Mouse (Mus musculus) heart, embryonic 11.5 days (tissue): ENCODE measurements around the gene Tbc1d16. TPM values are rescaled to one million over a fixed set of nuclear protein-coding genes. Genes with fewer than 3 reads are reported as not detected.
A peak's percentile ranks its signal among the peaks of the same experiment; 100 is the strongest.
"Not testable (repeated sequence)": the region's sequence is repeated elsewhere in the genome, so short reads cannot be mapped to it uniquely, and the experiment has no call there.

Experiments used
- ATAC-seq: fragments of 200-750 bp; cut with Nextera tagmentation; replicated peaks from 2 replicates; pipeline ENCODE4 v1.8.0; 2017; ENCODE audit warnings: moderate library complexity; ENCODE audit not compliant: insufficient number of reproducible peaks, low FRiP score, low TSS enrichment
- H3K27ac ChIP-seq: fragments of 300-500 bp; sonication (generic); 2 replicates; pipeline ENCODE4 v1.5.1; 2014; ENCODE audit warnings: mild to moderate bottlenecking, low read depth, low read length
- H3K27me3 ChIP-seq: fragments of 300-500 bp; sonication (generic); 2 replicates; pipeline ENCODE4 v1.6.1; 2014; ENCODE audit warnings: mild to moderate bottlenecking, low read length, mixed read lengths; ENCODE audit not compliant: control insufficient read depth, insufficient read depth
- H3K36me3 ChIP-seq: fragments of 300-500 bp; sonication (generic); 2 replicates; pipeline ENCODE4 v1.6.1; 2014; ENCODE audit warnings: mild to moderate bottlenecking, low read length, moderate library complexity, mixed read lengths; ENCODE audit not compliant: control insufficient read depth, insufficient read depth
- H3K4me1 ChIP-seq: fragments of 300-500 bp; sonication (generic); 2 replicates; pipeline ENCODE4 v1.6.1; 2014; ENCODE audit warnings: low read length; ENCODE audit not compliant: control insufficient read depth, insufficient read depth
- H3K4me2 ChIP-seq: fragments of 300-500 bp; sonication (generic); 2 replicates; pipeline ENCODE4 v1.6.1; 2014; ENCODE audit warnings: mild to moderate bottlenecking, moderate library complexity
- H3K4me3 ChIP-seq: fragments of 300-500 bp; sonication (generic); 2 replicates; pipeline ENCODE4 v1.5.1; 2014; ENCODE audit warnings: low read depth, low read length
- H3K9ac ChIP-seq: fragments of 300-500 bp; sonication (generic); 2 replicates; pipeline ENCODE4 v1.6.1; 2014; ENCODE audit warnings: mild to moderate bottlenecking, low read depth, low read length, moderate library complexity
- H3K9me3 ChIP-seq: fragments of 300-500 bp; sonication (generic); replicated peaks from 2 replicates; pipeline ENCODE4 v1.6.1; 2016; ENCODE audit warnings: low read length; ENCODE audit not compliant: control insufficient read depth
- WGBS: fragments of 180-500 bp; shearing (Covaris S2); extraction: QIAGEN DNeasy Blood & Tissue Kit; methylation state at CpG from one replicate; pipeline ENCODE4 v1.1.7; 2014; ENCODE audit not compliant: insufficient replicate concordance; 5-methylcytosine and 5-hydroxymethylcytosine counted together
- polyA plus RNA-seq: library from polyadenylated mRNA; unstranded; fragments of >200 nt; fragmentation: Nextera tagmentation; extraction: Ambion mirVana; gene quantifications from 2 replicates; pipeline ENCODE4 v1.2.1, GENCODE M21; 2014

Gene Tbc1d16
- polyA plus RNA-seq, 1 experiment from 2014 or later: 4.7 TPM

DNA sequence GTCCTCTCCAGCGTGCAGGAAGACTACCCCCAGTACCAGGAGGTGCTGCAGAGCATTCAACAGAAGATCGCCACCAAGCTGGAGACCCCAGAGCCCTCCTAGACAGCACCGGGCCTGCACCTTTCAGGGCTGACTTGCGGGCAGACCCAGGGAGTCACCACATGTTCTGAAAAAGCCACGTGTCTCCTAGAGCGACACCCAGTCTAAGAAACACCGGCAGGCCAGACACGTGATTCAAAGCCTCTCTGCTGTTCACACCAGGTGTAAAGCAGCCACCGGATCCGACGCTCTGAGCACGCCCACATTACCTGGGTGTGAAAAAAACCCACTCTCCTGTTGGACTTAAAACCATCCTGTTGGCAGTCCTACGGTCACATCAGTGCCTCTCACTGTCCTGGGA lies 36.1 kb upstream of the Tbc1d16 start:
- 84% methylated on average over 13 of the region's 13 CpGs for WGBS
- Histone ChIP-seq H3K36me3 (no peaks in the 10 kb centered on the region), H3K27me3 (no peaks in the 10 kb centered on the region), H3K4me3 (no peak overlapping the region), H3K4me2 (no peak overlapping the region), H3K4me1 (peaks cover 8% of the 10 kb centered on the region; the same call in 1 of the 2 replicates), H3K9ac (no peak overlapping the region), H3K27ac (no peak overlapping the region), H3K9me3 (no peaks in the 10 kb centered on the region)
- ATAC-seq: no peak

- no peaks in the 10 kb centered on the region for H3K9me3 ChIP-seq
- no peaks in the 10 kb centered on the region for H3K27me3 ChIP-seq
- H3K9ac ChIP-seq: no peak overlapping the region
- H3K4me1 ChIP-seq: no peaks in the 10 kb centered on the region
- WGBS: 87% methylated on average over 8 of the region's 8 CpGs
- H3K4me2 ChIP-seq: no peak overlapping the region
- H3K4me3 ChIP-seq: no peak overlapping the region
- no peak overlapping the region for H3K27ac ChIP-seq
- no peak for ATAC-seq
- H3K36me3 ChIP-seq: no peaks in the 10 kb centered on the region
Measured at GRCm38 (mm10) chr11:119259977-119260376, 31.7 kb upstream of the Tbc1d16 start.

- H3K27me3 ChIP-seq: no peaks in the 10 kb centered on the region
- peak overlapping the region; percentile 56 for H3K4me2 ChIP-seq
- WGBS: 60% methylated on average over 23 of the region's 23 CpGs
- H3K4me3 ChIP-seq: peak overlapping the region; percentile 32
- H3K4me1 ChIP-seq: no peaks in the 10 kb centered on the region
- H3K36me3 ChIP-seq: no peaks in the 10 kb centered on the region
- H3K27ac ChIP-seq: 0 out of 2 replicates have a peak overlapping the region, but pooled peaks have one; percentile 10
- ATAC-seq: peak; percentile 63; the same call in 1 of the 2 replicates
- peak overlapping the region; percentile 28; the same call in 1 of the 2 replicates for H3K9ac ChIP-seq
- H3K9me3 ChIP-seq: no peaks in the 10 kb centered on the region
Measured at GRCm38 (mm10) chr11:119258572-119259322, 30.4 kb upstream of the Tbc1d16 start.

DNA sequence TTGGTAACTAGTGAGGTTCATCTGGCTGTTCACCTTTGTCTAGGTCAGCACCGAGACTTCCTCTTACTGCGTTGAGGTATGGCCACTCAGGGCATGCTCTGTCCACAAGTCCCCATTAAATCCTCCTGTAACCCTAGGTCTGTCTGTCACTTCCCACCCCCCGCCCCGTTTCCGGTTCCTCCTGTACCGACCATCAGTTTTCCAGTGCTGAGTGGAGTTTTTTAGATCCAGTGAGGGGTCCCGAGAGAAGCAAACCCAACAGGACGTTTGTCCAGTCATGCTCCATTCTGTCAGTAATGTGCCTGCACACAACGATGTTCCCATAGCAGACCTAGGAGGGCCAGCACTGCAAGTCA lies 29.9 kb upstream of the Tbc1d16 start:
- H3K36me3 ChIP-seq: no peaks in the 10 kb centered on the region
- H3K4me2 ChIP-seq: peak overlapping the region; percentile 56
- 60% methylated on average over 9 of the region's 9 CpGs for WGBS
- peaks cover 3% of the 10 kb centered on the region; the same call in 1 of the 2 replicates for H3K4me1 ChIP-seq
- H3K9ac ChIP-seq: no peak overlapping the region
- ATAC-seq: no peak
- H3K4me3 ChIP-seq: peak overlapping the region; percentile 32
- H3K9me3 ChIP-seq: no peaks in the 10 kb centered on the region
- H3K27ac ChIP-seq: no peak overlapping the region
- no peaks in the 10 kb centered on the region for H3K27me3 ChIP-seq

- not testable (repeated sequence) for H3K9me3 ChIP-seq, H3K27me3 ChIP-seq, H3K9ac ChIP-seq, H3K4me3 ChIP-seq, H3K27ac ChIP-seq, ATAC-seq, H3K4me2 ChIP-seq, H3K36me3 ChIP-seq, H3K4me1 ChIP-seq
- WGBS: 85% methylated on average over 5 of the region's 5 CpGs
Measured at GRCm38 (mm10) chr11:119256557-119256956, 28.3 kb upstream of the Tbc1d16 start.

DNA sequence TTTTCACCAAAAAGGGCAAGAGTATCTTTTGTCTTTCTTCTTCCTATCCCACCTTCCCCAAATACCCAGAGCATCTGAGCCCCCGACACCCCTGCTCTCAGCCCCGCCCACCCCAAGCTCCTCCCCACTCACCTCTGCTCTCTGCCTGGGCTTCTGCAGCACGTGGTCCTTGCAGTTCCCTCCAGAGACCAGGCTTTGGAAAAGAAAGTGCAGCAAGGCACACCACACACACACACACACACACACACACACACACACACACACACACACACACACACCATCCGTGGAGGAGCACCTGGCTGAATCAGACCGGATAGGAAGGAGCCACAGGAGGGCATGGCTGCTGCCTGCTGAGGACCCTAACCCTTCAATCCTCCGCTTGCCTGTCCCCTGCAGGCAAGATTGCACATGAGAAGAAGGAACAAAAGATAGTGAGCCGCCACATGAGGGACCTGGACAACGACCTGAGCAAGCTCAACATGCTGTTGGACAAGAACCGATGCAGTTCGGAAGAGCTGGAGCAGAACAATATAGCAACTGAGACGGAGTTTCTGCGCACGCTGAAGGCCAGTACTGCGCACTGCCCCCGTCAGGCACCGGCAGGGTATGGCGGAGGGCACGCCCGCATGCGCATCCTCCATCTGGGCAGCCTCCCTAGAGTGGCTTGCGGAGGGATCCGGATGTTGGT lies 24.7 kb upstream of the Tbc1d16 start:
- H3K27ac ChIP-seq: no peak overlapping the region
- 0 out of 2 replicates have a peak overlapping the region, but pooled peaks have one; percentile 16 for H3K4me3 ChIP-seq
- WGBS: 4% methylated on average over 22 of the region's 22 CpGs
- no peaks in the 10 kb centered on the region for H3K9me3 ChIP-seq
- H3K27me3 ChIP-seq: peaks cover 6% of the 10 kb centered on the region
- peaks cover 8% of the 10 kb centered on the region; the same call in 1 of the 2 replicates for H3K4me1 ChIP-seq
- peak overlapping the region; percentile 49; the same call in 1 of the 2 replicates for H3K9ac ChIP-seq
- peak; percentile 60; the same call in 1 of the 2 replicates for ATAC-seq
- H3K36me3 ChIP-seq: no peaks in the 10 kb centered on the region
- H3K4me2 ChIP-seq: peak overlapping the region; percentile 65

DNA sequence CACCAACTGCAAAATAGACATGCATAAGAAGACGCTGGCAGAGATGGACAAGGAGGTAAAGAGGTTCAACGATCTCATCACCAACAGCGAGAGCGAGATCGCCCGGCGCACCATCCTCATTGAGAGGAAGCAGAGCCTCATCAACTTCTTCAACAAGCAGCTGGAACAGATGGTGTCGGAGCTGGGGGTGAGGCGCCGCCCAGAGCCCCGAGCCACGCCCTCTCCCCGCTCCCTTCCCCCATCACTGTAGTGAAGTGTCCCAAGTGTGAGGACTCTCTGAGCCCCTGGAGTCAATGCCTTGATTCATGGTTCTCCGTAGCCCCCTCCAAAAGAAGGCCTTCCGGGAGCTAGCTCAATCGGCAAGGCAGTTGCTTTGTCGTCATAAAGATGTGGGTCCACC lies 22.7 kb upstream of the Tbc1d16 start:
- Histone ChIP-seq H3K9me3 (no peaks in the 10 kb centered on the region), H3K4me3 (no peak overlapping the region), H3K4me1 (peaks cover 8% of the 10 kb centered on the region; the same call in 1 of the 2 replicates), H3K9ac (no peak overlapping the region), H3K27ac (no peak overlapping the region), H3K27me3 (peaks cover 6% of the 10 kb centered on the region), H3K4me2 (no peak overlapping the region), H3K36me3 (no peaks in the 10 kb centered on the region)
- ATAC-seq: no peak
- WGBS: 32% methylated on average over 17 of the region's 17 CpGs

- H3K27ac ChIP-seq: no peak overlapping the region
- H3K9ac ChIP-seq: no peak overlapping the region
- H3K4me3 ChIP-seq: no peak overlapping the region
- H3K4me1 ChIP-seq: peaks cover 8% of the 10 kb centered on the region; the same call in 1 of the 2 replicates
- 0 out of 2 replicates have a peak overlapping the region, but pooled peaks have one; percentile 19 for H3K4me2 ChIP-seq
- WGBS: 20% methylated on average over 6 of the region's 6 CpGs
- H3K9me3 ChIP-seq: no peaks in the 10 kb centered on the region
- H3K27me3 ChIP-seq: peaks cover 6% of the 10 kb centered on the region
- no peaks in the 10 kb centered on the region for H3K36me3 ChIP-seq
- ATAC-seq: 0 out of 2 replicates have a peak, but pooled peaks have one; percentile 50
Measured at GRCm38 (mm10) chr11:119249011-119249410, 20.7 kb upstream of the Tbc1d16 start.
